Mouse (Mus musculus) intestine, embryonic 16.5 days (tissue): Measurements from ENCODE around the gene Gm5941. TPM values are rescaled to one million over a fixed set of nuclear protein-coding genes. Genes with fewer than 3 reads are reported as not detected.
"Not testable (repeated sequence)": the region's sequence is repeated elsewhere in the genome, so short reads cannot be mapped to it uniquely, and the experiment has no call there.

Source experiments
- ATAC-seq: fragments of 200-750 bp; cut with Nextera tagmentation; 2 replicates; pipeline ENCODE4 v1.8.0; 2017; ENCODE audit warnings: moderate TSS enrichment, moderate library complexity
- H3K27ac ChIP-seq: fragments of 300-500 bp; sonication (generic); 2 replicates; pipeline ENCODE4 v1.5.1; 2014; ENCODE audit warnings: mild to moderate bottlenecking, low read length
- H3K27me3 ChIP-seq: fragments of 300-500 bp; sonication (generic); replicated peaks from 2 replicates; pipeline ENCODE4 v1.6.1; 2014; ENCODE audit warnings: low read length, control low read depth, mixed read lengths; ENCODE audit not compliant: control insufficient read depth, insufficient read depth
- H3K36me3 ChIP-seq: fragments of 300-500 bp; sonication (generic); 2 replicates; pipeline ENCODE4 v1.6.1; 2014; ENCODE audit warnings: low read length, control low read depth; ENCODE audit not compliant: control insufficient read depth, insufficient read depth
- H3K4me1 ChIP-seq: fragments of 300-500 bp; sonication (generic); 2 replicates; pipeline ENCODE4 v1.6.1; 2014; ENCODE audit warnings: low read length, control low read depth, mixed read lengths; ENCODE audit not compliant: control insufficient read depth, insufficient read depth
- H3K4me2 ChIP-seq: fragments of 300-500 bp; sonication (generic); 2 replicates; pipeline ENCODE4 v1.6.1; 2014; ENCODE audit warnings: low read depth, low read length, control low read depth
- H3K4me3 ChIP-seq: fragments of 300-500 bp; sonication (generic); 2 replicates; pipeline ENCODE4 v1.5.1; 2014; ENCODE audit warnings: mild to moderate bottlenecking, low read length
- H3K9ac ChIP-seq: fragments of 300-500 bp; sonication (generic); 2 replicates; pipeline ENCODE4 v1.6.1; 2014; ENCODE audit warnings: low read depth, low read length
- H3K9me3 ChIP-seq: fragments of 300-500 bp; sonication (generic); 2 replicates; pipeline ENCODE4 v1.6.1; 2016; ENCODE audit warnings: low read length, control low read depth; ENCODE audit not compliant: control insufficient read depth
- WGBS: fragments of 180-500 bp; shearing (Covaris S2); extraction: QIAGEN DNeasy Blood & Tissue Kit; methylation state at CpG from one replicate; pipeline ENCODE4 v1.1.7; 2014; 5-methylcytosine and 5-hydroxymethylcytosine counted together
- polyA plus RNA-seq: library from polyadenylated mRNA; unstranded; fragments of >200 nt; fragmentation: Nextera tagmentation; extraction: Ambion mirVana; gene quantifications from 2 replicates; pipeline ENCODE4 v1.2.1, GENCODE M21; 2015

Gm5941 gene
- polyA plus RNA-seq: not detected in 2 replicates

DNA sequence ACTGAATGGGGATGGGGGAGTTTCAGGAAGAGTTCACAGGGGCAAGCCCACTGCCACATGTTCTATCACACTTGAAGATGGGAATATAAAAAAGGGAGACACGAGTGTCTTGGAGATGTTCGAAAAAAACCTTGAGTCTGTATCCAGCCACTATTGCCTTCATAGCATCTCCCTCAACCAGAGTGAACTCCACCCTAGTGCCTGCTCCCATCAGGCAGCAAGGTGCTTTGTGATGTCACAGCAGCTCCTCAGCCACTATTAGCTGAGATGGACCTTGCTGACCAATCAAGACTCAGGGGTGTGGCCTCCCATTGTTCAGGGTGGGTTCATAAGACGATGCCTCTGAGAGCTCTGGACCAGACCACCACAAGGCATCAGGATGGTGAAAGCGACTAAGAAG lies at the start of gene Gm5941:
TSS of gene Gm5941 (plus strand) at position 301 of the 400 bp plus-strand sequence.
- H3K27ac ChIP-seq, ATAC-seq, H3K9ac ChIP-seq, H3K4me3 ChIP-seq, H3K9me3 ChIP-seq, H3K4me1 ChIP-seq, H3K4me2 ChIP-seq, H3K36me3 ChIP-seq, H3K27me3 ChIP-seq: not testable (repeated sequence)
- 86% methylated on average over 4 of the region's 4 CpGs for WGBS

DNA sequence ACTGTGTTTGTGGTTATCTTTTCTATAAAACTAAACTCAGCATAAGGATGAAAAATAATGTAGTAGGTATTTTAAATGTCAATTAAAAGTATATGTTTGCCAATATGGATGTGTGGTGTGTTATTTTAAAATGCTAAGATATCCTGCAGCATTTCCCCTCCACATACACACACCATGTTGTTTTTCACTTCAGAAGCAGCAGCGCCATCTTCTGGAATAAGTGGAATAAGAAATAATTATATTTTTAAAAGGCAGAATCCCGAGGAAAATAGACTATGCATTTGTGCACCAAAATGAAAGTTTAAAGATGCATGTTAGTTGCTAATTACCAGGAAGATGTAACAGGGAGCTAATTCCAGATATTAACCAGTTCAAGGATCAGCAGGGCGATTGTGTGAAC lies 29.3 kb upstream of the Gm5941 start:
- Histone ChIP-seq H3K4me2 (no peak overlapping the region), H3K9me3 (no peaks in the 10 kb centered on the region), H3K27ac (no peak overlapping the region), H3K4me3 (no peak overlapping the region), H3K36me3 (no peaks in the 10 kb centered on the region), H3K27me3 (no peaks in the 10 kb centered on the region), H3K4me1 (no peaks in the 10 kb centered on the region), H3K9ac (no peak overlapping the region)
- WGBS: 33% methylated on average over 3 of the region's 3 CpGs
- no peak for ATAC-seq

DNA sequence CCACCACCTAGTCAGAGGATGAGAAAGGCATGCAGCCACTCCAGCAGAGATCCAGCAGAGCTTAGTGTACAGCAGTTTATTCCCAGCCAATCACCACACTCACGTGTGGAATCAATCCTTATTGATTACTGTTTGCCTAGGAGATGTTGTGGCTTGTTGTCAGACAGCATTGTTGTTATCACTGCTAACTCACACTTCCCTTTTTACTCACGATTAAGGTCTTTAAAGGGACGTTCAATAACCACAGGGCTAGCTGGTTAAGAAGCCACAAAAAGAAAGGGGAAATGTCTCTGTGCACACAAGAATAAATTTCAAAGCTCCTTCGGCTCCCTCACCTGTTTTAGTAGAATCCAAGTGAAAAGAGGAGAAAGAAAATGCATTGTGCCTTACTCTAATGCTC lies 25.0 kb upstream of the Gm5941 start:
- H3K9ac ChIP-seq: no peak overlapping the region
- H3K4me2 ChIP-seq: no peak overlapping the region
- no peaks in the 10 kb centered on the region for H3K4me1 ChIP-seq
- no peaks in the 10 kb centered on the region for H3K27me3 ChIP-seq
- no peak overlapping the region for H3K27ac ChIP-seq
- ATAC-seq: no peak
- no peak overlapping the region for H3K4me3 ChIP-seq
- WGBS: 50% methylated on average over 4 of the region's 4 CpGs
- no peaks in the 10 kb centered on the region for H3K36me3 ChIP-seq
- H3K9me3 ChIP-seq: no peaks in the 10 kb centered on the region

DNA sequence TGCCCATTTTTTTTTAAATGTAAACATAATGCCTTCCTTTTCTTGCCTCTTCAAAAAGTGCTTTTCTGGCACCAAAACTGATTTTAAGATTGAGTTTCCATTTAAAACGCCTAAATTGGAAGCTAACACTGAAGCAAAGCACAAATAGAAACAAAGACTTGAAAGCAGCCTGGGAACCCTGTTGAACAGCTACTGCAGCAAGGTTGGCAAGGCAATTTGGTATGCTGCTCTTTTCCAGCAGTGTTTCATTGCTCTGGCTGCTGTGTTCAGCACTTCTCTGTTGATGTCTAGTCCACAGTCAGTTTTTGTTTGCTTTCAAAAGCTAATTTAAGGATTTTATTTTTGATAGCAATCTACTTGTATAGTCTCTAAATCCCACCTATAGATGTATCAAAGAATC lies 8.5 kb downstream of the Gm5941 start:
- Histone ChIP-seq H3K9ac (no peak overlapping the region), H3K9me3 (no peaks in the 10 kb centered on the region), H3K4me2 (no peak overlapping the region), H3K4me1 (no peaks in the 10 kb centered on the region), H3K4me3 (no peak overlapping the region), H3K27me3 (no peaks in the 10 kb centered on the region), H3K27ac (no peak overlapping the region), H3K36me3 (no peaks in the 10 kb centered on the region)
- ATAC-seq: no peak
- 33% methylated on average over 1 of the region's 1 CpGs for WGBS

DNA sequence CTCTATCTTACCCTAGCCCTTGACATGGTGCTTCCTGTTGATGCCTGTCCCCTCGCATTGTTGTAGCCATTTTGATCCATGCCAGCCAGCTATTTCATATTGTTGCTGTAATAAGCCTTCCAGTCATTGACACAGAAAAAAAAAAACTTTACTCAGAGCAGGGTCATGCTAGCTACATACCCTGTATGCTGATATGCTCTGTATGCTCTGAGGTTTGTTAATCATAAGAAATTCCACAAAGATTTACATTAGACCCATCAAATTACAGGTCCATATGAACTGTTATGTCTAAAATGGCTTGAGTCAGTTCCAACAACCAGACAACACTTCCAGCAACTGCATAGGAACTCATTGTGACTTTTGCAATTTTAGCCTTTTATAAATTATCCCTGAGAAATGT lies 38.1 kb downstream of the Gm5941 start:
- WGBS: 68% methylated on average over 1 of the region's 1 CpGs
- H3K27me3 ChIP-seq: no peaks in the 10 kb centered on the region
- H3K36me3 ChIP-seq: no peaks in the 10 kb centered on the region

More for the DNA sequence above, 38.1 kb downstream of the Gm5941 start:
- Histone ChIP-seq H3K4me2 (no peak overlapping the region), H3K9ac (no peak overlapping the region), H3K27ac (no peak overlapping the region), H3K4me3 (no peak overlapping the region), H3K9me3 (no peaks in the 10 kb centered on the region), H3K4me1 (no peaks in the 10 kb centered on the region)
- no peak for ATAC-seq

Other genes with a start within 250 kb of the Gm5941 start
- not detected in 2 replicates for gene Mageb18, start 109.6 kb downstream of the Gm5941 start, polyA plus RNA-seq